Mouse (Mus musculus) midbrain, embryonic 16.5 days (tissue): ENCODE measurements around the gene Fam102b. TPM values are rescaled to one million over a fixed set of nuclear protein-coding genes. Genes with fewer than 3 reads are reported as not detected.

ENCODE experiments used
- ATAC-seq: fragments of 200-750 bp; cut with Nextera tagmentation; 2 replicates; pipeline ENCODE4 v1.8.0; 2017; ENCODE audit warnings: moderate TSS enrichment
- H3K27ac ChIP-seq: fragments of 300-500 bp; sonication (generic); 2 replicates; pipeline ENCODE4 v1.5.1; 2014; ENCODE audit warnings: mild to moderate bottlenecking, low read length, mixed read lengths
- H3K27me3 ChIP-seq: fragments of 300-500 bp; sonication (generic); 2 replicates; pipeline ENCODE4 v1.6.1; 2014; ENCODE audit warnings: low read depth, low read length, mixed read lengths; ENCODE audit not compliant: control insufficient read depth, insufficient read depth
- H3K36me3 ChIP-seq: fragments of 300-500 bp; sonication (generic); 2 replicates; pipeline ENCODE4 v1.6.1; 2014; ENCODE audit warnings: mild to moderate bottlenecking, low read length, moderate library complexity, mixed read lengths; ENCODE audit not compliant: control insufficient read depth, insufficient read depth
- H3K4me1 ChIP-seq: fragments of 300-500 bp; sonication (generic); 2 replicates; pipeline ENCODE4 v1.6.1; 2014; ENCODE audit warnings: mild to moderate bottlenecking, low read length, mixed read lengths; ENCODE audit not compliant: control insufficient read depth, insufficient read depth
- H3K4me2 ChIP-seq: fragments of 300-500 bp; sonication (generic); 2 replicates; pipeline ENCODE4 v1.6.1; 2014; ENCODE audit warnings: mild to moderate bottlenecking, low read length, mixed read lengths
- H3K4me3 ChIP-seq: fragments of 300-500 bp; sonication (generic); 2 replicates; pipeline ENCODE4 v1.5.1; 2014; ENCODE audit warnings: low read depth, mild to moderate bottlenecking, low read length, moderate library complexity, mixed read lengths
- H3K9ac ChIP-seq: fragments of 300-500 bp; sonication (generic); 2 replicates; pipeline ENCODE4 v1.6.1; 2014; ENCODE audit warnings: low read depth, low read length, mixed read lengths
- H3K9me3 ChIP-seq: fragments of 300-500 bp; sonication (generic); replicated peaks from 2 replicates; pipeline ENCODE4 v1.6.1; 2014; ENCODE audit warnings: mild to moderate bottlenecking, low read length, mixed read lengths; ENCODE audit not compliant: control insufficient read depth, poor library complexity, severe bottlenecking
- WGBS: fragments of 180-500 bp; shearing (Covaris S2); extraction: QIAGEN DNeasy Blood & Tissue Kit; methylation state at CpG from one replicate; pipeline ENCODE4 v1.1.7; 2014; 5-methylcytosine and 5-hydroxymethylcytosine counted together
- polyA plus RNA-seq: library from polyadenylated mRNA; unstranded; fragments of >200 nt; fragmentation: Nextera tagmentation; extraction: Ambion mirVana; gene quantifications from 2 replicates; pipeline ENCODE4 v1.2.1, GENCODE M21; 2015

Gene Fam102b
- polyA plus RNA-seq, 1 experiment from 2014 or later = 14.1 TPM

DNA sequence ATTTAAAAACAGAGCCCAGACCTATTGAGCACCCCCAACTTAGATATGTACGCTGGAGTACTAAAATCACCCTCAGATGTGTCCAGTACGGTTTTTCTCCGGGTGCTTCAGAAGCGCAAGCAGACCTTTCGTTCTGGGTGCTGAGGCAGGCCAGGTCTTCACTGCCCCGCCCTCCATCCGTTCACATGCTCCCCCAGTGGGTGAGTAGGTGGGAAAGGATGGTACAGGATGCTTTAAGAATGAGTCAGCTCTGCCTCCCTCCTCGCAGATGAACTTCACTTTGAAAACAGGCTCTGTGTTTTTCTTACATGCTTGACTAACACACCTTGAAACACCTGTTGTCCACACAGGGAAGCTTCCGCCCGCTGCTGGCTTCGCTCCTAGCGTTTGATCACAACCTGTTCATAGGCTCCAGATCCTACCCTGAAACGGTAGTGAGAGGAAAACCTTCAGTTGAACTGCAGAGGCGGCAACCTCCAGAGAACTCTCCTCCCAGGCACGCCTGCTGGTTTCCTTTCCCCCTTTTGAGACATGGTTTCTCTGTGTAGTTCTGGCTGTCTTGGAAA lies 52.4 kb downstream of the Fam102b start:
- Histone ChIP-seq H3K36me3 (peaks cover 28% of the 10 kb centered on the region), H3K4me1 (no peaks in the 10 kb centered on the region), H3K4me2 (no peak overlapping the region), H3K27ac (no peak overlapping the region), H3K9me3 (no peaks in the 10 kb centered on the region), H3K27me3 (no peaks in the 10 kb centered on the region), H3K4me3 (no peak overlapping the region), H3K9ac (no peak overlapping the region)
- no peak for ATAC-seq
- 90% methylated on average over 15 of the region's 15 CpGs for WGBS

DNA sequence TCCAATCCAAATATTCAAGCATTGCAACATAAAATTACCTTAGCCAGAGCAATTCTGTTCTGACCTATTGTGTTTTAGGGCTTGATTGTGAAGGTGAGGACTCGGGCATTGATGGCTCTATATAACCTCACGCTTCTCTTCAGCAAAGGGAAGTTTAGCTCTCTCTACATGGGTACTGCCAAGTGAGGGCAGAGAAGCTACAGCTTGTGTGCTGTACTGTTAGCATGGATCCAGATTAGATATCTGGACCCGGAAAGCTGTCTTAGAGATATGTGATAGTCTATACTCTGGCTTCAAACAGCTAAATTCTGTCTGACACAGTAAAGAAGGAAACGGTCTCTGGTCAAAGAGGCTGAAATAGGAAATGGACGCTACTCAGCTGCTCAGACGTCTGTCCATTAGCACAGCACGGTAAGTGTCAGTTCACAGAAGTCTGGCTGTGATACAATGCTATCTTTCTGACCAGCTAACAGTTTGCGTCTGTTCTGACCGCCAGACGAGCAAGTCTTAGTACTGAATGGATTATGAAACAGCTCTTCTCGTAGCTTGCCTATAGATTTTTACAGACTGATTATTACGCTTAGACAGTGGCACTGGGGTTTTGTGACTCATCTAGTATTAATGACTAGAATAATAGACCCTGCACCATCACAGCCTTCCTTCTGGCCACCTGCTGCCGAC lies 53.3 kb downstream of the Fam102b start:
- Histone ChIP-seq H3K4me2 (no peak overlapping the region), H3K9ac (no peak overlapping the region), H3K4me3 (no peak overlapping the region), H3K9me3 (no peaks in the 10 kb centered on the region), H3K27ac (no peak overlapping the region), H3K36me3 (peaks cover 20% of the 10 kb centered on the region), H3K4me1 (no peaks in the 10 kb centered on the region), H3K27me3 (no peaks in the 10 kb centered on the region)
- no peak for ATAC-seq
- 73% methylated on average over 13 of the region's 13 CpGs for WGBS

DNA sequence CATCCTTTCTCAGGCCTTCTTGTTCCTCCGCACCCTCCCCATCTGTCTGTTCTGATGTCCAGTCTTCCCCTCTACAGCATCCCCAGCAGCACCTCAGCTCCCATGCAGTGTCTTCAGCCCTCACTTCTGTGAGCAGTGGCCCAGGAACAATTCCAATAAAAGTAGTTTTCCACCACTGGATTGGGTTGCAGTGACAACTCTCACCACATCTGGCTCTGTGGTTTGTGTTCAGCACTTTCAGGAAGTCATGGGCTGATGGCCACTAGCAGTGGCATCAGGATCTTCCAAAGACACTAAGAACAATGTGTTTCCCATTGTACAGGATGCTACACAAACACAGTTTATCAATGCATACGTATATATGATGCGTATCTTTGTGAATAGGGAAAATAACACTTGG lies 61.4 kb downstream of the Fam102b start:
- H3K27ac ChIP-seq = no peak overlapping the region
- 94% methylated on average over 3 of the region's 3 CpGs for WGBS
- peaks cover 2% of the 10 kb centered on the region; the same call in 1 of the 2 replicates for H3K36me3 ChIP-seq
- H3K4me3 ChIP-seq = no peak overlapping the region
- no peaks in the 10 kb centered on the region for H3K9me3 ChIP-seq
- H3K4me1 ChIP-seq = peaks cover 15% of the 10 kb centered on the region
- no peak overlapping the region for H3K9ac ChIP-seq
- no peaks in the 10 kb centered on the region for H3K27me3 ChIP-seq
- no peak for ATAC-seq
- no peak overlapping the region for H3K4me2 ChIP-seq

DNA sequence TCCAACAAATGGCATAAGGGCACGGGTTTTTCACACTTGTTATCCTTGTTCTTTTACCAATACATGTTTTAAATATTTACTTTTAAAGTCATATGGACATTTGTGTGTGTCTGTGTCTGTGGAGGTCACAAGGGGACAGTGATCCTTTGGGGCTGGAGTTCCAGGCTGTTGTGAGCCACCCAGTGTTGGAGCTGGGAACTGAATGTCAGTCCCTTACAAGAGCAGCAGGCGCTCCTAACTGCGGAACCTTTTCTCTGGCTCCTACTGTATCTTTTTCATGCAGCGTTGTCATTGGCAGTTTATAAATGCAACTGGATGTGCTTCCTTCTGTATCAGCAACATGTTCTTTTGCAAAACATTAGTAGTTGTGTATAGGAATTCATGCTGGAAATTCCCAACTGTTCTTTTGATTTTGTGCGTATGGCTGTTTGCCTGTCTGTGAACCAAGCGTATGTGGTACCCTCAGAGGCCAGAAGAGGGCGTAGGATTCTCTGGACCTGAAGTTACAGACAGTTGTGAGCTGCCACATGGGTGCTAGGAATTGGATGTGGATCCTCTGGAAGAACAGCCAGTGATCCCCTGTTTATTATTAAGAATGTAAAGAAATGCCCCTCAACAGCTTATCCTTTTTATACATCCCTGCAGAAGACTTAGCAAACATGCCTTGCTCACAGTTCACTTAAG lies 62.9 kb downstream of the Fam102b start:
- no peaks in the 10 kb centered on the region for H3K9me3 ChIP-seq

DNA sequence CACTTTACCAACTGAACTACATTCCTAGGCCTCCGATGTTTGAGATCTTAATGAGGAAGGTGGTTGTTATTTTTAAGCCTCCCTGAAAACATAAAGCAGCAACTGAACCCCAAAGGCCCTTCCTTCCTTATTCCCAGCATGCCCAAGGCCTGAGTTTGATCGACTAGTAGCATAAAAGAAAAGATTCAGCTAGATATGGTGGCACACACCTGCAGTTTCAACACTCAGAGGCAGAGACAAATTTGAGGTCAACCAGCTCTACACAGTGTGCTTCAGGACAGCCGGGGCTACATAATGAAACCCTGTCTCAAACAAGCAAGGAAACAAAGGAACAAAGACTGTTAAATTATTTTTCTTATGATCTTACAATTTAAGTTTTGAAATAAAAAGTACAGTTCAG lies 63.6 kb downstream of the Fam102b start:
- H3K27ac ChIP-seq = no peak overlapping the region
- H3K9ac ChIP-seq = no peak overlapping the region
- H3K36me3 ChIP-seq = no peaks in the 10 kb centered on the region
- H3K4me2 ChIP-seq = no peak overlapping the region
- 75% methylated on average over 3 of the region's 3 CpGs for WGBS
- H3K4me1 ChIP-seq = peaks cover 17% of the 10 kb centered on the region
- no peak for ATAC-seq
- no peaks in the 10 kb centered on the region for H3K9me3 ChIP-seq
- H3K27me3 ChIP-seq = no peaks in the 10 kb centered on the region
- H3K4me3 ChIP-seq = no peak overlapping the region

More for the DNA sequence above, 62.9 kb downstream of the Fam102b start:
- no peaks in the 10 kb centered on the region for H3K27me3 ChIP-seq
- H3K4me3 ChIP-seq = no peak overlapping the region
- no peak overlapping the region for H3K27ac ChIP-seq
- no peak for ATAC-seq
- H3K4me2 ChIP-seq = no peak overlapping the region
- WGBS = 83% methylated on average over 7 of the region's 7 CpGs
- H3K36me3 ChIP-seq = no peaks in the 10 kb centered on the region
- H3K9ac ChIP-seq = no peak overlapping the region
- H3K4me1 ChIP-seq = peaks cover 17% of the 10 kb centered on the region

DNA sequence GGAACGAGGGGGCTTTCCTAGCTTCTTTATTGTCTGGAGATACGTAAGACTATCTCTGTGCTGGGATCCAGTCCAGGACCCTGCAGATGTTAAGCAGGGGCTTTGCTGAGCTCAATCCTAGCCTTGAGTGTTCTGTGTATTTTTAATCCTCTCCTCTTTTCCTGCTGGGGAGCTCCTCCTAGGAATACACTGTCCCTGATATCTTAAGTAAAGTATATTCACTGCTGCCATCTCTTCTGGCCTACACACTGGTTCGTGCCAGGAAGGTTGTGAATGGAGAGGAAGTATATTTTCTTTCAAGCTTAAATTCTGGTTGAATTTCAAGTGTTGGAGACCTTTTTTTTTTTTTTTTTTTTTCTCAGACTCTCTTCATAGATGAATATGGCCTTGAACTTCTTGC lies 64.1 kb downstream of the Fam102b start:
- no peaks in the 10 kb centered on the region for H3K36me3 ChIP-seq

DNA sequence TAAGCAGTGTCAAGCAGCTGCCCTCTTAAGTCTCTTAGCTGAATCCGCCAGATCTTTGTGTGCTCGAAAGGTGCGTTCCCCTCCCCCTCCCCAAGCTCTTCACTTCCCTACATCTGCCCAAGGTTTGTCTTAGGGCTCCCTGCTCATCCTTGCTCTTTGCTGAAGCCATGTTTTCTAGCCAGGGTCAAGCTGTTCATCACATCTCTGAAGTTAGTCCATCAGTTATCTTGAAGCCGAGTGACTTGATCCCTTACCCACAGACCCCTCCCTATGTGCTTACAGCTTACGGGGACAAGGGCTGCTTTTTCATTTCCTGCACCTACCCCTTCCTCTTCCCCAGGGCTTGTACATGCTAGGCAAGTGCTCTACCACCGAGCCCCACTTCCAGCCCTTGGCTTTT lies 65.8 kb downstream of the Fam102b start:
- peak overlapping the region; percentile 76 for H3K27ac ChIP-seq
- peaks cover 17% of the 10 kb centered on the region for H3K4me1 ChIP-seq
- peak overlapping the region; percentile 49 for H3K9ac ChIP-seq
- H3K4me2 ChIP-seq = peak overlapping the region; percentile 49
- no peaks in the 10 kb centered on the region for H3K36me3 ChIP-seq
- peak; percentile 68 for ATAC-seq
- peak overlapping the region; percentile 5 for H3K4me3 ChIP-seq
- 12% methylated on average over 6 of the region's 6 CpGs for WGBS
- no peaks in the 10 kb centered on the region for H3K27me3 ChIP-seq
- H3K9me3 ChIP-seq = no peaks in the 10 kb centered on the region

More for the DNA sequence above, 64.1 kb downstream of the Fam102b start:
- H3K4me2 ChIP-seq = no peak overlapping the region
- H3K27me3 ChIP-seq = no peaks in the 10 kb centered on the region
- no peak overlapping the region for H3K9ac ChIP-seq
- no peak overlapping the region for H3K27ac ChIP-seq
- 75% methylated on average over 3 of the region's 3 CpGs for WGBS
- no peak overlapping the region for H3K4me3 ChIP-seq
- no peaks in the 10 kb centered on the region for H3K9me3 ChIP-seq
- peaks cover 17% of the 10 kb centered on the region for H3K4me1 ChIP-seq
- ATAC-seq = no peak

DNA sequence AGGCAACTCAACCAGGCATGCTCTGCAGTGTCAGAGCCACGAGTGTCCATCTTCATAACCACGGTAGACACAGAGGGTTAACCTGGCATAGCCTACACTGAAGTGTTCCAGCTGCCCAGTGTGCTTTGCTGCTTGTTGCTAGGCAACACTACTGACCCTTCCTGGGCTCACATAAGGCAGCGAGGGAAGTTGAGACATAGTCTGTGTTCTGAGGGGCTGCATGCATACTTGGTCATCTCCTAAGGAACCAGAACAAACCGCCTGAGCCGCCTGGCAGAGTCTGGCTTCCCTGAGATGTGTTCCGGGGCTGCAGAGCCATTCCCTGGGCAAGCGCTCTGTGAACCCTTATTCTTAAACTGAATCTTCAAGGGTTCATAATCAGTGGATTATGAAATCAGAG lies 66.2 kb downstream of the Fam102b start:
- peak; percentile 95 for ATAC-seq
- Histone ChIP-seq H3K36me3 (no peaks in the 10 kb centered on the region), H3K4me2 (peak overlapping the region; percentile 49), H3K4me1 (peaks cover 17% of the 10 kb centered on the region), H3K9me3 (no peaks in the 10 kb centered on the region), H3K27ac (peak overlapping the region; percentile 76), H3K27me3 (no peaks in the 10 kb centered on the region), H3K4me3 (peak overlapping the region; percentile 5), H3K9ac (peak overlapping the region; percentile 49)
- WGBS = 3% methylated on average over 7 of the region's 7 CpGs

DNA sequence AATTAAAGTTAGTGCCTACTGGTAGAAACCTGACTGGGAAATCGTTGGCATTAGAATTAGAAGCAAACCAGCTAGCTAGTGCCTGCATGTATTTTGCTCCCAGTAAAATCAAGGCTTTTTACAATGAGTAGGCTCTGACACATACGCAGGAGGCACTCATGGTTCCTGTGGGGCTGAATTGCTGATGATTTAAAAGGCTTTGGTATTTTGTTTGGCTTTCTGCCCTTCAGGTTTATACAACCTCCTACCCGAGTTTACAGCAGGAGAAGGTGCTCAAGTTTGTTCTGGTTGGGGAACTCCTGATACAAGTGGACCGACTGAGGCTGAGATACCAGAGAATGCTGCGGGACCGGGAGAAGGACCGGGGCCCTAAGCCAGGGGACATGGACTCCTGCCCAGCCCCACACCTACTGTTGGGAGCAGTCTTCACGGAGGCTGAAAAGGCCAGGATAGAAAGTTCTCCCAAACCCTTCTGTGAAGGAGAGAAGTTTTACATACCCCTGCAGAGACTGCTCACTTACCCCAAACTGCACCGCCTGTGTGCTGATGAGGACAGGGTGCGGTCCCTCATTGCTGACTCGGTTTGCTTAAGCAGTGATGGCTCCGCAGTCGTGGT lies 67.6 kb downstream of the Fam102b start:
- H3K9me3 ChIP-seq = no peaks in the 10 kb centered on the region
- no peak overlapping the region for H3K9ac ChIP-seq
- H3K27me3 ChIP-seq = no peaks in the 10 kb centered on the region
- H3K4me3 ChIP-seq = no peak overlapping the region
- peaks cover 17% of the 10 kb centered on the region for H3K4me1 ChIP-seq
- ATAC-seq = no peak
- no peaks in the 10 kb centered on the region for H3K36me3 ChIP-seq
- H3K4me2 ChIP-seq = no peak overlapping the region
- WGBS = 73% methylated on average over 13 of the region's 13 CpGs
- H3K27ac ChIP-seq = no peak overlapping the region
